Mouse (Mus musculus) kidney, embryonic 16.5 days (tissue): ENCODE measurements at regions not wholly inside any gene's neighbourhood (a gene's known extent, or its start where the extent isn't known, plus 50 kb on each side); places are given as distances from the start of the nearest gene placed in this dataset.

Experiments
- ATAC-seq: fragments of 200-750 bp; cut with Nextera tagmentation; 2 replicates; pipeline ENCODE4 v1.8.0; 2017; ENCODE audit warnings: moderate TSS enrichment; ENCODE audit not compliant: low FRiP score, low TSS enrichment
- H3K27ac ChIP-seq: fragments of 300-500 bp; sonication (generic); 2 replicates; pipeline ENCODE4 v1.5.1; 2014; ENCODE audit warnings: low read length
- H3K27me3 ChIP-seq: fragments of 300-500 bp; sonication (generic); 2 replicates; pipeline ENCODE4 v1.6.1; 2014; ENCODE audit warnings: low read length, control low read depth, mixed read lengths; ENCODE audit not compliant: insufficient read depth
- H3K36me3 ChIP-seq: fragments of 300-500 bp; sonication (generic); 2 replicates; pipeline ENCODE4 v1.6.1; 2014; ENCODE audit warnings: low read length, control low read depth, mixed read lengths; ENCODE audit not compliant: insufficient read depth
- H3K4me1 ChIP-seq: fragments of 300-500 bp; sonication (generic); 2 replicates; pipeline ENCODE4 v1.6.1; 2014; ENCODE audit warnings: low read length, control low read depth, mixed read lengths; ENCODE audit not compliant: insufficient read depth
- H3K4me2 ChIP-seq: fragments of 300-500 bp; sonication (generic); replicated peaks from 2 replicates; pipeline ENCODE4 v1.6.1; 2014; ENCODE audit warnings: low read depth, low read length
- H3K4me3 ChIP-seq: fragments of 300-500 bp; sonication (generic); 2 replicates; pipeline ENCODE4 v1.5.1; 2014; ENCODE audit warnings: mild to moderate bottlenecking, low read length
- H3K9ac ChIP-seq: fragments of 300-500 bp; sonication (generic); replicated peaks from 2 replicates; pipeline ENCODE4 v1.6.1; 2014; ENCODE audit warnings: low read length
- H3K9me3 ChIP-seq: fragments of 300-500 bp; sonication (generic); 2 replicates; pipeline ENCODE4 v1.6.1; 2016; ENCODE audit warnings: low read length, control low read depth
- whole genome bisulfite sequencing: fragments of 180-500 bp; shearing (Covaris S2); extraction: QIAGEN DNeasy Blood & Tissue Kit; methylation state at CpG from one replicate; pipeline ENCODE4 v1.1.7; 2014; 5-methylcytosine and 5-hydroxymethylcytosine counted together

GRCm38 (mm10) chr12:97469183-97469582, 790.1 kb downstream of the Galc start:
- no peaks in the 10 kb centered on the region for H3K4me1 ChIP-seq
- WGBS, result 46% methylated on average over 3 of the region's 3 CpGs
- no peak overlapping the region for H3K27ac ChIP-seq
- no peak overlapping the region for H3K9ac ChIP-seq
- no peak overlapping the region for H3K4me3 ChIP-seq
- no peaks in the 10 kb centered on the region for H3K27me3 ChIP-seq
- ATAC-seq, result no peak
- H3K4me2 ChIP-seq, result no peak overlapping the region
- H3K36me3 ChIP-seq, result no peaks in the 10 kb centered on the region
- no peaks in the 10 kb centered on the region for H3K9me3 ChIP-seq

- Histone ChIP-seq H3K4me1 (no peaks in the 10 kb centered on the region), H3K9me3 (no peaks in the 10 kb centered on the region), H3K4me3 (no peak overlapping the region), H3K36me3 (no peaks in the 10 kb centered on the region), H3K27me3 (no peaks in the 10 kb centered on the region), H3K27ac (no peak overlapping the region), H3K4me2 (no peak overlapping the region), H3K9ac (no peak overlapping the region)
- ATAC-seq, result no peak
- 77% methylated on average over 3 of the region's 3 CpGs for WGBS
Measured at GRCm38 (mm10) chr12:97436141-97436540, 823.1 kb downstream of the Galc start.

- no peaks in the 10 kb centered on the region for H3K4me1 ChIP-seq
- H3K36me3 ChIP-seq, result no peaks in the 10 kb centered on the region
- no peaks in the 10 kb centered on the region for H3K27me3 ChIP-seq
- H3K9me3 ChIP-seq, result no peaks in the 10 kb centered on the region
- no peak for ATAC-seq
- no peak overlapping the region for H3K9ac ChIP-seq
- no peak overlapping the region for H3K27ac ChIP-seq
- no peak overlapping the region for H3K4me3 ChIP-seq
- no peak overlapping the region for H3K4me2 ChIP-seq
- 79% methylated on average over 1 of the region's 1 CpGs for WGBS
Measured at GRCm38 (mm10) chr12:97434021-97434420, 825.2 kb downstream of the Galc start.

- H3K27me3 ChIP-seq, result no peaks in the 10 kb centered on the region
- H3K27ac ChIP-seq, result no peak overlapping the region
- H3K4me1 ChIP-seq, result no peaks in the 10 kb centered on the region
- no peak overlapping the region for H3K4me3 ChIP-seq
- H3K9me3 ChIP-seq, result no peaks in the 10 kb centered on the region
- no peak overlapping the region for H3K4me2 ChIP-seq
- H3K36me3 ChIP-seq, result no peaks in the 10 kb centered on the region
- H3K9ac ChIP-seq, result no peak overlapping the region
- peak; percentile 70; the same call in 1 of the 2 replicates for ATAC-seq
- 36% methylated on average over 4 of the region's 4 CpGs for WGBS
Measured at GRCm38 (mm10) chr12:97432704-97433103, 826.6 kb downstream of the Galc start.

- Histone ChIP-seq H3K9ac (no peak overlapping the region), H3K4me2 (no peak overlapping the region), H3K9me3 (no peaks in the 10 kb centered on the region), H3K36me3 (no peaks in the 10 kb centered on the region), H3K4me3 (no peak overlapping the region), H3K27ac (no peak overlapping the region), H3K4me1 (no peaks in the 10 kb centered on the region), H3K27me3 (no peaks in the 10 kb centered on the region)
- no peak for ATAC-seq
- WGBS, result 86% methylated on average over 3 of the region's 3 CpGs
Measured at GRCm38 (mm10) chr12:97428252-97428651, 831.0 kb downstream of the Galc start.

GRCm38 (mm10) chr12:97424726-97425125, 834.5 kb downstream of the Galc start:
- H3K27ac ChIP-seq, result no peak overlapping the region
- H3K9ac ChIP-seq, result no peak overlapping the region
- WGBS, result 87% methylated on average over 3 of the region's 3 CpGs
- H3K36me3 ChIP-seq, result no peaks in the 10 kb centered on the region
- no peaks in the 10 kb centered on the region for H3K4me1 ChIP-seq
- ATAC-seq, result no peak
- H3K4me2 ChIP-seq, result no peak overlapping the region
- H3K27me3 ChIP-seq, result no peaks in the 10 kb centered on the region
- no peaks in the 10 kb centered on the region for H3K9me3 ChIP-seq
- no peak overlapping the region for H3K4me3 ChIP-seq

- 41% methylated on average over 3 of the region's 3 CpGs for WGBS
- Histone ChIP-seq H3K27me3 (no peaks in the 10 kb centered on the region), H3K27ac (no peak overlapping the region), H3K4me1 (peaks cover 11% of the 10 kb centered on the region; the same call in 1 of the 2 replicates), H3K9ac (no peak overlapping the region), H3K4me3 (no peak overlapping the region), H3K36me3 (no peaks in the 10 kb centered on the region), H3K9me3 (no peaks in the 10 kb centered on the region), H3K4me2 (no peak overlapping the region)
- no peak for ATAC-seq
Measured at GRCm38 (mm10) chr12:97403440-97403839, 855.8 kb downstream of the Galc start.

- no peak for ATAC-seq
- H3K9ac ChIP-seq, result no peak overlapping the region
- peaks cover 11% of the 10 kb centered on the region; the same call in 1 of the 2 replicates for H3K4me1 ChIP-seq
- H3K36me3 ChIP-seq, result no peaks in the 10 kb centered on the region
- WGBS, result 27% methylated on average over 9 of the region's 10 CpGs
- no peak overlapping the region for H3K27ac ChIP-seq
- no peaks in the 10 kb centered on the region for H3K27me3 ChIP-seq
- no peaks in the 10 kb centered on the region for H3K9me3 ChIP-seq
- H3K4me3 ChIP-seq, result no peak overlapping the region
- H3K4me2 ChIP-seq, result no peak overlapping the region
Measured at GRCm38 (mm10) chr12:97402412-97403396, 856.6 kb downstream of the Galc start.

GRCm38 (mm10) chr12:97398582-97398945, 860.7 kb downstream of the Galc start:
- ATAC-seq, result peak; percentile 42; the same call in 1 of the 2 replicates
- Histone ChIP-seq H3K9me3 (no peaks in the 10 kb centered on the region), H3K4me2 (no peak overlapping the region), H3K4me1 (peaks cover 11% of the 10 kb centered on the region; the same call in 1 of the 2 replicates), H3K27ac (no peak overlapping the region), H3K4me3 (no peak overlapping the region), H3K36me3 (no peaks in the 10 kb centered on the region), H3K9ac (no peak overlapping the region), H3K27me3 (no peaks in the 10 kb centered on the region)
- WGBS, result 15% methylated on average over 3 of the region's 3 CpGs
